Mouse (Mus musculus) urinary bladder, postnatal 4 days (tissue): ENCODE measurements around the gene Henmt1.

Source experiments
- DNase-seq, 2 experiments: peaks; one replicate each; pipeline ENCODE4 v3.0.0; 2021 to 2022; ENCODE audit warnings: low spot score in 2 of 2

Gene Henmt1

DNA sequence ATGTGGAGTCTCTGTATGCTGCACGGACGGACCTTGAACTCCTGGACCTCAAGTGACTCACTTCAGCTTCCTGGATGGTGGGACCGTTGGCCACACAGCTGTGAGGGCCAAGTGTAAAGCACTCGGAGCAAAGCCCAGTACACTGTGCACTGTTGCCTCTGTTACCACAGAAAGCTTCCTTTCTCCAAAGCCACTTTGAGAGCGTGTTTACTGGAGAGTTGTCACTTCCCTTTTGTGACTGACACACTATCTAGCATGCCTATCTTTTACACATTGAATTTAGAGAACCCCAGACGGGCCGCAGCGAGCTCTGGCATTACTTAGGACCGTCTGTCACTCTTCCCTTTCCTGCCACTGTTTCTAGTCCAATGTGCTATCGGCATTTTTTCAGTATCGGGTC is 57.6 kb downstream of the Henmt1 start:
- no peak for DNase-seq

DNA sequence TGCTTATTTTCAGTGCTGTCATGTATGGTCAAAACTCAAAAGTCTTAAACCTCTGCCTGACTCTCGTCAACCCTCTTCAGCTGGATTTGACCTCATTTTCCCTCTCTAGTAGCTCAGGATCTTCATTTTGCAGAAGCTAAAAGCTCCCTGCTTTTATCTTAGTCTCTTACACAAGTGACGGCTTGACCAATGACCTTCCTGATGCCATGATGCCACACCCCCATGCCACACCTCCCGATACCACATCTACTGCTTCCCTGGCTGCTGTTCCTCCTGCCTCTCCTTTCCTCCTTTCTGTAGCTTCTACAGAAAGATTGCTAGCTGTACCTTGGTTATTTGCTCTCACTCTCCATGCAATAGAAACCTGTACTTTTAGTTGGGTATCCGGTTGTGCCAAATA is 58.1 kb downstream of the Henmt1 start:
- no peak for DNase-seq

DNA sequence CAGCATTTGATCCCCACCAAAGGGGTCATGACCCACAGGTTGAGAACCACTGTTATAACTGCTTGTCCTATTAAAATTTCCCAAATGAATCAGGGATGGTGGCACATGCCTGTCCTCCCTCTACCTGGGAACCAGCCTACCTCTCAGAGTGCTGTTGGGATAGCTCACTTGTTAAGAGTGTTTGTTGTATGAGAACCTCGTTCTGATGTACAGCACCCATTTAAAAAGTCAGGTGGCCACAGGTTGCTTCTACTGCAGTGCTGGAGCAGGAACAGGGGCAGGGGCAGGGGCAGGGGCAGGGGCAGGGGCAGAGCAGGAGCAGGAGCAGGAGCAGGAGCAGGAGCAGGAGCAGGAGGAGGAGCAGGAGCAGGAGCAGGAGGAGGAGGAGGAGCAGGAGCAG is 59.5 kb downstream of the Henmt1 start:
- DNase-seq, result no peak

DNA sequence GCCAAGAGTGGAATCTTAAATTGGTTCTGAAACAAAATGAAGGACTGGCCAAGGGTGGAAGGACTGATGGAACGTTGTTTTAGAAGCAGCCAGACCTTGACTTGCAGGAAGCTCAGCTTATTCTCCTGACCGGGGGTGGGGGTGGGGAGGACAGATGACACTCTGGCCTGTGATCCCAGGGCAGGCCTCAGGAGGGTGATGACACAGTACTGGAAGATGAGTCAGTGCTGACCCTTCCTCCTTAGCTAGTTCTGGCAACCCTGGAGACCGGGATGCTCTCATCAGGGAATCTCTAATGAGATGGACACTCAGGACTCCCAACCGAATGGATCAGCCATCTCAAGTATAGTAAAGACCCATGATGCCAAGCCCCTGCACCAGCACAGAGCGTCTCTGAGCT is 66.1 kb downstream of the Henmt1 start:
- no peak for DNase-seq

DNA sequence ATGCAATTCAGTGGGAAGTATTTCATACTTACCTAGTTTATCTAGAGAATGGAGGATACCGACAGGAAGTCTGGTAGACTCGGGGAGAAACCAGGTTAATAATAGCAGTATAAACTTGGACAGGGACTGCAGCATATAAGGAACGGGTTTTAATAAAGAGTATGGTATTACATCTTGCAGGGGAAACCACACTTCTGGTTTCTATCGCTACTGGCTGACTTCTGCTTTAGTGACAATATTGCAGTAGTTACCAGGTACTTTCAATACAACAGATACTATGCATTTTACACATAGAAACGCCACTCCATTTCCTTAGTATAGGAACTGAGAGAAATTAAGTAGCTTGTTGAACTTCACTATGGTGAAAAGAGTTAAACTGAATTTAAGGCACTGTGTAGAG is 68.5 kb downstream of the Henmt1 start:
- no peak for DNase-seq
